Mouse (Mus musculus): ENCODE data around the gene Slc6a12.
"Not testable (repeated sequence)": the region's sequence is repeated elsewhere in the genome, so short reads cannot be mapped to it uniquely, and the experiment has no call there.

The Slc6a12 gene

DNA sequence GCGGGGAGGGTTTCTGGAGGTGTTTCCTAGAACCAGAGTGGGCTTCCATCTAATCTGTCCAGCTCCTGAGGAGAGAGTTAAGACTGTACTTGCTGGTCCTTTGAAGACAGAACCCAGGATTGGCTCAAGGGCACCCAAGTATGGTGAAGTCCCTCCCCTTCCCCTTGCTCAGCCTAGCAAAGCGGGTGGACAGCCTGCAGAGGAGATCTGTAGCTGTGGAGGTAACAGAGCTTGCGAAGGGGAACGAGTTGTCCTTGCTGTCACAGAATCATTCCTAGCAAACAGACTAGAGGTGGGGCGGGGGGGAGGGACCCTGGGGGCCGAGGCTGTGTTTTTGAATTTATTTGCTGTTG lies 871 bp downstream of the Slc6a12 start:
- DNase-seq (ENCODE audit: low spot score) = no peak

DNA sequence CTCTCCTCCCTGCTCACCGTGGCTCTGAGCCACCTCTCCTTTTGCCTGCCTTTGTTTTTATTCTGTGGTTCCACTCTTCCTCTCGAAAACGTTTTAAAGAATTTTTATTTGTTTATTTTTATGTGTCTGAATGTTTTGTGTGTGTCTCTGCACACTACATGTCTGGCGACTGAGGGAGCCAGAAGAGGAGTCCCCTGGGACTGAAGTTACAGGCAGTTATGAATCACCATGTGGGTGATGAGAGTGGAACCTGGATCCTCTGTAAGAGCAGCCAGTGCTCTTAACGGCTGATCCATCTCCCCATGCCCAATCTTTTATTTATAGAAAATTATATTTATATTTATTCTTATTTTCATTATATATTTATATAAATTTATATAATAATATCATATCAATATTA lies 1.5 kb downstream of the Slc6a12 start:
- no peak for DNase-seq (ENCODE audit: low spot score)

DNA sequence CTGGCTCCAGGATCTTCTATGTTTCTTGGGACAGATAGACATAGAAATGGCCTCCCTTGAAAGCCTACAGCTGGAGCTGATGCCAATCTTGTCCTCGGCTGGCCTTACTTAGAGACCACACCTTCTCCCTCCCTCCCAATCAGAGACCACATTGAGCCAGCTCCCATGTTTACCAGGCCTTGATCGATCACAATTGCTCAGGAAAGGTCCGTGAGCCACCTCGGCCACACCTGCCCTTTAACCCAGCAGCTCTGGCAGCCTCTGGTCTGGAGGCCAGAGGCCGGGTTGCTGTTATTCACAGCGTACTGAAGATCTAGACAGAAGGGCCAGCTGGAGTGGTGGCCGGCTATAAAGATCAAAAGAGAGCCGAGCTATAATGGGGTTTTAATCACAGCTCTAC lies 3.6 kb downstream of the Slc6a12 start:
- DNase-seq (ENCODE audit: low spot score) = no peak

GRCm38 (mm10) chr6:121352276-121352675 lies 9.4 kb downstream of the Slc6a12 start:
- DNase-seq (ENCODE audit: low spot score) = no peak

DNA sequence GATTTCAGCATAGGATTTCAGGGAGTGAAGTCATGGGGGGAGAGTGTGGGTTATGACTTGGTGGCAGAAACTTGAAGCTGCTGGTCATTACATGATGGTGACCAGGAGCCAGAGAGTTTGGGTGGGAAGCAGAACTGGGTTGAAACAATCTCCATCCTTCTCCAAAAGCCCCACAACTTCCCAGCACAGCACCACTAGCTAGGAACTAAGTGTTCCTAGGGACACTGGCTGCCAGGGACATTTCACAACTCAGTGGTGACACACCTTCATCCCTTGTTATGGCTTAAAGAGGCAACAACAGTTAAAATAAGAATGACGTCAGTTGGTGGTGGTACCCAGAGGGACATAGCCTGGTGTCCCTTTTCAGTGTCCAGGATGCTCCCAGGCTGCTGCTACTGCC lies 13.2 kb downstream of the Slc6a12 start:
- no peak for DNase-seq (ENCODE audit: low spot score)

DNA sequence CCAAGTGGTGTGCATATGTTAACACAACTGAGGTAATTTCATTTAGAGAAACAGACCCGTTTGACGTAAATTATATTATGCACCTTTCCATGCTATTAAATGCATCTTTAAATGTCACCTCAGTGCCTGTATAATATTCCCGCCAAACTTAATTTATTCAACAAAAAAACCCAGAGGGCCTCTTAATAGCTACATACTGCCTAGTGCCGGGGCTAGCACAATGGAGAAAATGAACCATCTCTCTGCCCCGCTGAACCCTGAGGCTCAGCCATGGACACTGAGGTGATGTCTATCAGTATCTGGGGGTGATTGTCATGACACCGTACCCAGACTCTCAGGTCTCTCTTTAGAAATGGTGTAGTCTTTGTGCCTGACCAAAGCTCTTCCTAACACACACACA lies 14.4 kb downstream of the Slc6a12 start:
- no peak for DNase-seq (ENCODE audit: low spot score)

DNA sequence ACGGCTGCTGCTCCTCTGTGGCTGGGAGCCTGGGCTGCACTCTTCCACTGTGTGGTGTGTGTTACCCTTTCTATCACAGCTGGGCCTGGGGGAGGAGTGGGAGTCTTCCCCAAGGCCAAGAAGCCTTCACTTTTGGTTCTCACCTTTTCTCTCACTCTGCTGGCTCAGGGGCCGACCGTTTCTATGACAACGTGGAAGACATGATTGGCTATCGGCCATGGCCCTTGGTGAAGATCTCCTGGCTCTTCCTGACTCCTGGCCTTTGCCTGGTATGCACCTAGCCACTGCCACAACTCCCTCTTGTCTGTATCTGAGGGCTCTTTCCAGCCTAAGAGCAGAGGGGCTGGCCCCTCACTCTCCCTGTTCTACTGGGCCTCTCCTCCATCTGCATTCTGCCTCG lies 20.2 kb downstream of the Slc6a12 start:
- no peak for DNase-seq (ENCODE audit: low spot score)

GRCm38 (mm10) chr6:121363956-121364355 lies 21.1 kb downstream of the Slc6a12 start:
- no peak for DNase-seq (ENCODE audit: low spot score)

DNA sequence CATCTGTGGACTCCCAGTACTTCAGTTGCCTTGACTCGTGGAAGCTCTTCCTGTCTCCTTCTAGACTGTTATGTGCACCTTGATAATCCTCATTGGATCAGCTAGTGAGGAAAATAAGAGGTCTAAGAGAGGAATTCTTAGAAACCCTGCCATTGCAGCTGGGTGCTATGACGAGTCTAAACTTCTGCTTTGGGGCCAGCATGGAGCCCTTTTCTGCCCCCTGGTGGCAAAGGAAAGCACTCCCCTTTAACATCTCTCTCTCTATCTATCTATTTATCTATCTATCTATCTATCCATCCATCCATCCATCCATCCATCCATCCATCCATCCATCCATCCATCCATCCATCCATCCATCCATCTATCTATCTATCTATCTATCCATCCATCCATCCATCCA lies 23.7 kb downstream of the Slc6a12 start:
- not testable (repeated sequence) for DNase-seq (ENCODE audit: low spot score)

GRCm38 (mm10) chr6:121367099-121367498 lies 24.2 kb downstream of the Slc6a12 start:
- DNase-seq (ENCODE audit: low spot score) = no peak

DNA sequence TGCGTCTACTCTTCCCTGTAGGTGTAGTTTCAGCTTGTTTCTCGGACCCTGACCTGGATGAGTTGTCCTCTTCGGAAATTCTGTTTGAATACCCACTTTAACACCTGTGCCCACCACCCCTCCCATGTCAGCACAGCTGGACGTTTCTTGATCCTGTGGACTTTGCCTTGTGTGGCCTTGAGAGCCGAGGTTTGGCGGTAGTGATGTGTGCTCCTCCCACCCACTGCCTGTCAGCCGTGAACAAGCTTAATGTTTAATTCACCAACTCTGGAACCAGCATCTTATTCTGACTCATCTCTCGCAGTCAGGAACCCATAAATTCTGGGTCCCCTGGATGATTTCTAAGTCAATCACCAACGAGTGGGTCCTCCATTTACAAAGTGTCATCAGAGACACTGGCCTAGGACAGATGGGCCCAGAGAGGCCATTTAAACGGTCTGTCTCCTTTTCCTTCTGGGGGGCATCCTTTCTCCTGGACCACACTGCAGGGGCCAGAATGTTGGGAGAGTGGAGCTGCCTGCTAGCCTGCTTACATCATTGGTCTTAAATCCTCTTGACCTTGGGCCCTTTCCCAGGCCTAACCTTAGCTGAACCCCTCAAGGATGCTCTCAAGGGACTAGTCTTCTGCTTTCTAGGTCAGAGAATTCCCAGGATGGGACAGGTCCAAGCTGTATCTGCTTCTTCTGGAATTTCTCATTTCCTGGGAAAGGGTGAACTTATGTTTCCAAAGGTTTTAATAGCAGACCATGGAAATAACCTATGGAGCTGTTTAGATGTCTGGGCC lies 28.5 kb downstream of the Slc6a12 start:
- no peak for DNase-seq (ENCODE audit: low spot score)

GRCm38 (mm10) chr6:121376159-121376558 lies 33.3 kb downstream of the Slc6a12 start:
- no peak for DNase-seq (ENCODE audit: low spot score)

- no peak for DNase-seq (ENCODE audit: low spot score)
These were observed 35.4 kb downstream of the Slc6a12 start for GRCm38 (mm10) chr6:121378256-121378655.

DNA sequence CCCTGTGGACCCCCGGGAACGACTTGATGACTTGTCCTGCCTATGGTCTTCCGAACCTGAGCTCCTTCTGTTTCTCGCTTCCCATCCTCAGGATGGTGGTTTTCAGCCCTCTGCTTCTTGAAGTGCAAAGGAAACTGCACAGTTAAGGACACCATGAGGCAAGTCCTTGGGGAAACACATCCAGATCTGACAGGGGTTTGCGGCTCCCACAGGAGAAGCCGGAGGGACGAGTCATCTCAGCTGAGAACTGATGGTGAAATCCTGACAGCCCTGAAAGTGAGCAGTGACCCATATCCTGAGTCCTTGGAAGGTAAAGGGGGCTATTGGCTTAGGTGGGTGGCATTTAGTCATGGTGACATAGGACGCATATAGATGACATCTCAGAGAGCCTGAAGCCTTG lies 37.7 kb downstream of the Slc6a12 start:
- no peak for DNase-seq (ENCODE audit: low spot score)

DNA sequence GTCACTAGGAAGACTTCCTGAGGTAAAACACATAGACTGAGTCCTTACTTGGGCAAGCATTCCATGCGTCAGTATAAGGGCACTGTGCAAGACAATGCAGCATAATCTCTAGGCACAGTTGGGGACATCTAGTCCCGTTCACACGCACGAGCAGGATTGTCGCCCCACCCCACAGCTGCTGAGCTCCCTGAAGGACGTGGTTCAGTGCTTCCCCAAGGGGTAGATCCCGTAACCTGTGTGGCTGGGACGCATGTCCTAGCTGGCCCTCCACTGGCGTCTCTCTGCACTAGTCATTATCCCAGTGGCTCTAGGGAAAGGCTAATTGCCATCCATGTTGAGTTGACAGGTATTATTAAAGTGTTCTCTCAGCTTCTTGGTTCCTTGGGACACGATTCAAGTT lies 39.2 kb downstream of the Slc6a12 start:
- DNase-seq (ENCODE audit: low spot score) = no peak

GRCm38 (mm10) chr6:121385397-121385796 lies 42.5 kb downstream of the Slc6a12 start:
- no peak for DNase-seq (ENCODE audit: low spot score)

DNA sequence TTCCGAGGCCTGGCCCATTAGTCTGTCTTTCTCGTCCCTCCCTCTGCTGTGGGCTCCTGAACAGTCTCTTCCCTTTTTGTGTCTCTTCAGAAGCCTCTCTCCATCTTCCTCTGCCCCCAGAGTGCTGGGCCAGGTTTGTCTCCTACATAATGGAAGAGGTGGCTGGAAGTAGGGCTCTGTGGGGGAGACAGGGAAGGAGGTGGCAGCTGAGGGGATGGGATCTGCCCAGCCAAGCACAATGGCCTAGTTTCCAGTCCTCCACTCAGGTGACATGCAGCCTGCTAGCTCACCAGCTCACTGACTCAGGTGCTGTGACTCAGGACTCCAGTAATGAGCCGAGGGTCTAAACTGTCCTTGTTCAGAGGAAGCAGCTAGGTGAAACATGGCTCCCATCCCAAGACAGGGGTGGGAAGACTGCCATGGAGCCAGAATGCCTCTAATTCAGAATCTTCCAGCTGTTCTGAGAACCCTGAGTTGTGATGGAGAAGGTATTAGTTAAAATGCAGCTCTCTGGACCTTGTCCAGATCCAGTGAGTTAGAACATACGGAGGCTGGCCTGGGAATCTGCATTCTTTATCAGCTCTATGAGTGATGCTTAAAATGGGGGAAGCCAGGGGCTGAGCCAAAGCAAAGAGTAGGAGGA lies 49.9 kb downstream of the Slc6a12 start:
- DNase-seq (ENCODE audit: low spot score) = no peak

- DNase-seq (ENCODE audit: low spot score) = no peak
These were observed 58.3 kb downstream of the Slc6a12 start for GRCm38 (mm10) chr6:121401140-121401539.

DNA sequence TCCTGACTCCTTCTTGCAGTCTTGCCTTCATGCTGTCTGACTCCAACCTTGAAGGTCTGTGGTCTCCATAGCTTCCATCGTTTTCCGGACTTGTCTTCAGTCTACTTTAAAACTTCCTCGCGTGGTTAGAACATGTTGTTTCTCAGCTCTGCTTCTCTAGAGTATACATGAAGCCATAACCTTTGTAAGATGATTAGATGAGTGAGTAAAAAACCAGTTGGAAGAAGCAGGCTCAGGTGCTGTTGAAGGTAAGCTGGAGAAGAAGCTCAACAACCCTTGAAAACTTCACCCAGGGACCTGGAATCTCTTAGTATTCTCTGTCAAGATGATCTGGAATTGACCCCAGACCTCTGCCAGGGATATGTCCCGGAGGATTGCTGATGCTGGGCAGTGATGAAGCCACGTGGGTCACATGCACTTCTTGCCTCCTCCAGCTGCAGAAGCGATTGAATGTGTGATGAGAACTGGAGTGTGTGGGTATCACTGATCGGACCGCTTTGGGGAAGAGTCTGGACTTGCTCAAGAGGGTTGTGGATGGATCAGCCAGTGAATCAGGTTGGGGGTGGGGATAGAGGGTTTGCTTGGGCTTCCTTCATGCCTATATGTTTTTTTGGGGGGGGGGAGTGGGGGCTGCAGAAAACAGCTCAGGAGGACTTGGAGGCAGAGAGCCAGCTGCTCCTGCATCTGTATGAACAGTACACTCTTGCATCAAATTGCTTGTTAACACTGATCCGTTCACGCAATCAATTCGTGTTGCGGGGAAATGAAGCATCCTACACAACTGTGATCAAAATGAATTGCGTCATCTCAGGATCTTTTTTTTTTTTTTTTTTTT lies 59.2 kb downstream of the Slc6a12 start:
- no peak for DNase-seq (ENCODE audit: low spot score)

- DNase-seq (ENCODE audit: low spot score) = no peak
These were observed 59.9 kb downstream of the Slc6a12 start for GRCm38 (mm10) chr6:121402661-121403244.

DNA sequence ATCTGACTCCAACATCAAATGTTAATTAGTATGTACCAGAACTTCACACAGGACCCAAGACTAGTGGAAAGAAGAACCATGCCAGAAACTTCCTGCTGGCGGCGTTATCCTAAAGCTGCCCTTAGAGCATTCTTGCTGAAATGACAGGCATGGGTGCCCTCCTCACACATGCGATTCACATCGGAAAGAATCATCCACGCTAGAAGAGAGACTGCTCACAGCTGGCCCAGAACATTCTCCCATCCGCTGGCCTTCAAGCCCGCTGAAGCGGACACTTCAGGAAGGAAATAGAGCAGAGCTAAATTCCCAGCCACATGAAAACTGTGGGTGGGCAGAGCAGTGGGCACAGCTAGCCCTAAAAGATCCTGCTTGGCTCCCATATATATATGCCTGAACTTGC lies 62.4 kb downstream of the Slc6a12 start:
- DNase-seq (ENCODE audit: low spot score) = no peak

- no peak for DNase-seq (ENCODE audit: low spot score)
These were observed 64.7 kb downstream of the Slc6a12 start for GRCm38 (mm10) chr6:121407571-121408011.
